Comparison of ENCODE assay signal across 8 mouse cellular contexts in genomic region chr2:167660611-167660971, GRCm38 (mm10). TPM values are rescaled to one million over a fixed set of nuclear protein-coding genes. Genes with fewer than 3 reads are reported as not detected.
DNase-seq lines count a peak whose midpoint lies in the region; ATAC-seq and TF ChIP-seq lines count a peak whose summit lies in the region.

No protein-coding gene starts in this region.

- peaks cover 16% of the 10 kb centered on the region for H3K4me1 ChIP-seq in testis, adult 2 months (ENCODE audit: control insufficient read depth, insufficient read depth, low read length)
- H3K4me1 ChIP-seq in midbrain, embryonic 15.5 days, result peaks cover 29% of the 10 kb centered on the region

- H3K4me2 ChIP-seq in midbrain, embryonic 15.5 days, result peak overlapping the region; percentile 98

- no peaks in the 10 kb centered on the region for H3K9me3 ChIP-seq in midbrain, embryonic 15.5 days

- TF ChIP-seq CTCF in testis, adult 2 months (IDR thresholded peaks at IDR 0.05; ENCODE audit: control insufficient read depth, insufficient read depth, insufficient replicate concordance, low read depth, low read length), result no peak

- no peaks in the 10 kb centered on the region for H3K36me3 ChIP-seq in testis, adult 2 months (ENCODE audit: control insufficient read depth, insufficient read depth, low read length)
- no peaks in the 10 kb centered on the region for H3K36me3 ChIP-seq in midbrain, embryonic 15.5 days (replicated peaks)

- peak overlapping the region; percentile 86 for H3K9ac ChIP-seq in midbrain, embryonic 15.5 days

- WGBS in midbrain, embryonic 15.5 days, result under 1% methylated on average over 12 of the region's 12 CpGs

- peak; percentile 10; the same call in 1 of the 2 replicates for ATAC-seq in midbrain, embryonic 15.5 days (replicated peaks)

- H3K27ac ChIP-seq in testis, adult 2 months (ENCODE audit: control insufficient read depth, insufficient read depth, low read depth, low read length), result no peak overlapping the region
- no peak overlapping the region for H3K27ac ChIP-seq in midbrain, embryonic 15.5 days

- no peaks in the 10 kb centered on the region for H3K27me3 ChIP-seq in testis, adult 2 months (ENCODE audit: control insufficient read depth, insufficient read depth, low read length)
- 0 out of 2 replicates have a peak, but pooled peaks cover 2% of the 10 kb centered on the region for H3K27me3 ChIP-seq in midbrain, embryonic 15.5 days (replicated peaks)

- DNase-seq in adrenal gland, postnatal 14 days, result peak; percentile 42
- DNase-seq in adrenal gland, adult 2 months, result no peak
- no peak for DNase-seq in testis, postnatal 14 days (ENCODE audit: low spot score)
- DNase-seq in induced T-regulatory cell, adult 2 months (ENCODE audit: low read depth), result peak; percentile 57
- no peak for DNase-seq in left cerebral cortex, adult 18-20 months (ENCODE audit: low spot score in 2 of 2)
- DNase-seq in urinary bladder, postnatal 36 days (ENCODE audit: low spot score in 2 of 2), result no peak

- peak overlapping the region; percentile 86 for H3K4me3 ChIP-seq in testis, adult 2 months (ENCODE audit: control insufficient read depth, low read depth, low read length)
- peak overlapping the region; percentile 93 for H3K4me3 ChIP-seq in midbrain, embryonic 15.5 days

- TF ChIP-seq POLR2A in testis, adult 2 months (IDR thresholded peaks at IDR 0.05; ENCODE audit: control insufficient read depth, low read depth, low read length), result no peak

RNA-seq across cellular contexts. Expression of gene Gm20431, which starts 0.7 kb away (rescaled TPM):
- 19.2 and 23.8 TPM in 2 replicates for total RNA-seq in adrenal gland, postnatal 14 days (2021)
- total RNA-seq in adrenal gland, adult 2 months (2021), result 10 to 100 TPM; 20.0 to 21.0 TPM
- polyA plus RNA-seq in adrenal gland, adult 2 months (2012; rRNA removed), result 31.2 and 38.6 TPM in 2 replicates
- 41.0 and 48.4 TPM in 2 replicates for polyA plus RNA-seq in testis, adult 2 months (2012; rRNA removed)
- polyA plus RNA-seq in midbrain, embryonic 15.5 days (2015; fragmentation: Nextera tagmentation; extraction: Ambion mirVana), result 10.5 and 10.7 TPM in 2 replicates
- 10 to 100 TPM; 32.2 to 33.5 TPM for total RNA-seq in left cerebral cortex, adult 18-20 months (2021)

RNA-seq across cellular contexts. Expression of gene Cebpb, which starts 28.1 kb away (rescaled TPM):
- 358 and 403 TPM in 2 replicates for total RNA-seq in adrenal gland, postnatal 14 days (2021)
- 100 to 1,000 TPM; 366 to 466 TPM for total RNA-seq in adrenal gland, adult 2 months (2021)
- 3,420 and 4,353 TPM in 2 replicates for polyA plus RNA-seq in adrenal gland, adult 2 months (2012; rRNA removed)
- polyA plus RNA-seq in testis, adult 2 months (2012; rRNA removed), result 2.9 and 4.0 TPM in 2 replicates
- 1.3 and 2.0 TPM in 2 replicates for polyA plus RNA-seq in midbrain, embryonic 15.5 days (2015; fragmentation: Nextera tagmentation; extraction: Ambion mirVana)
- 10 to 100 TPM; 15.9 to 17.3 TPM for total RNA-seq in left cerebral cortex, adult 18-20 months (2021)

RNA-seq across cellular contexts. Expression of gene Ube2v1, which starts 28.7 kb away (rescaled TPM):
- total RNA-seq in adrenal gland, postnatal 14 days (2021), result 172 and 174 TPM in 2 replicates
- 100 to 1,000 TPM; 191 to 208 TPM for total RNA-seq in adrenal gland, adult 2 months (2021)
- 94.4 and 133 TPM in 2 replicates for polyA plus RNA-seq in adrenal gland, adult 2 months (2012; rRNA removed)
- polyA plus RNA-seq in testis, adult 2 months (2012; rRNA removed), result 17.9 and 21.6 TPM in 2 replicates
- polyA plus RNA-seq in midbrain, embryonic 15.5 days (2015; fragmentation: Nextera tagmentation; extraction: Ambion mirVana), result 327 TPM in 2 replicates
- total RNA-seq in left cerebral cortex, adult 18-20 months (2021), result 100 to 1,000 TPM; 259 to 266 TPM

RNA-seq across cellular contexts. Expression of gene Tmem189, which starts 29.0 kb away (rescaled TPM):
- 30.7 and 37.5 TPM in 2 replicates for total RNA-seq in adrenal gland, postnatal 14 days (2021)
- 10 to 100 TPM; 29.9 to 30.1 TPM for total RNA-seq in adrenal gland, adult 2 months (2021)
- polyA plus RNA-seq in adrenal gland, adult 2 months (2012; rRNA removed), result 72.0 and 77.3 TPM in 2 replicates
- polyA plus RNA-seq in testis, adult 2 months (2012; rRNA removed), result 97.4 and 99.8 TPM in 2 replicates
- polyA plus RNA-seq in midbrain, embryonic 15.5 days (2015; fragmentation: Nextera tagmentation; extraction: Ambion mirVana), result 33.4 and 37.9 TPM in 2 replicates
- 10 to 100 TPM; 43.3 to 44.4 TPM for total RNA-seq in left cerebral cortex, adult 18-20 months (2021)

Comparison
In these comparisons a context has a peak if more than half of its experiments do, and no peak if none do; other contexts are left out.
1. DNase-seq: peak in adrenal gland, postnatal 14 days (single experiment) and induced T-regulatory cell, adult 2 months (single experiment); none in adrenal gland, adult 2 months (single experiment), testis, postnatal 14 days (single experiment), left cerebral cortex, adult 18-20 months (0 of 2) and urinary bladder, postnatal 36 days (0 of 2).
2. RNA of gene Cebpb, which starts 28.1 kb away (total RNA-seq): 366 to 466 TPM in adrenal gland, adult 2 months and 358 to 403 TPM in adrenal gland, postnatal 14 days; 15.9 to 17.3 TPM in left cerebral cortex, adult 18-20 months; every median in the first group is over 10 times any median in the second.